Mouse (Mus musculus) mammary gland, adult 2 months (tissue): ENCODE data around the gene Col5a1. TPM values are rescaled to one million over a fixed set of nuclear protein-coding genes. Genes with fewer than 3 reads are reported as not detected.

ENCODE experiments used
- polyA plus RNA-seq: library from polyadenylated mRNA; depleted of rRNA; stranded (reverse); fragments of >200 nt; gene quantifications from 2 replicates; pipeline ENCODE4 v1.2.3, GENCODE M21; 2012; ENCODE audit warnings: low replicate concordance; rRNA removed

Col5a1 gene
- polyA plus RNA-seq: 39.8 and 55.6 TPM in 2 replicates

DNA sequence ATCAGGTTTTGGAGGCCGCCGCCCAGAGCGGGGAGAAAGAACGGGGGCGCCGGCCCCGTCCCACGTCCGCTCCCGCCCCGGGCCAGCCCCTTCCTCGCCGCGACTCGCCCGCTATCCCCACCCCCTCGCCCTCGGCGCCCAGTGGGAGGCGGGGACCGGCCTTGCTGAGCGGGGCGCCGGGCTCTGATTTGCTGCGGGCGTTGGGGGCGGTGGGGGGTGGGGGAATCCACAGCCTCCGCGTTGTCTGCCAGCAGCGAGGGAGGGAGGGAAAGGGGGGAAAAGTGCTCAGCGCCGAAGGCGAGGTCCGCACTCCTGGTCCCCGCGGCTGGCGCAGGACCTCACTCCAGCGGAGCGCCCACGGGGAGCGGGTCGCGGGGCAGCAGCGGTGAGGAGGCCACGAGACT lies at the start of gene Col5a1:
Gene Col5a1 (plus strand): TSS at position 278 of the 404 bp plus-strand sequence.

DNA sequence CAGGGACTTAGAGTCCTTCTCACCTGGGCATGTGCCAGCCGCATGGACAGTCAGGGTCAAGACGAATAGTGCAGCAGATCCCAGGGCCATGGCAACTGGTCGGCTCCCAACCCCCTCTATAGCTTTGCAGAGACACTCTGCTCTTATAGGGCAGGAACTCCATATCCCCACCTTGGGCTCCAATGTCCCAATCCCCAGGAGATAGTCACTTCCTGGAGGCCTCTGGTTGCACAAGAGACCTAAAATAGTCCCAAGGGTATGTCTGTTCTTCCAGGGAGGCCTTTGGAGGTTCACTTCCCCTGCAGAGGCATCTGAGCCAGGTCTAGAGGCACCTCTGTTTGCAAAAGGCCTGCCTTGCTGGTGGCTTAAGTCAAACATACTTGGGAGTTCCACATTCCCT lies 198.5 kb downstream of the Col5a1 start, which contains the start of gene Fcnb:
Gene Fcnb (minus strand): TSS at position 118 of the 400 bp plus-strand sequence.

Other genes starting within 250 kb of the Col5a1 start
- gene Rxra, start 210.0 kb upstream of the Col5a1 start, polyA plus RNA-seq: 113 and 144 TPM in 2 replicates
- 0.14 and 0.20 TPM in 2 replicates for gene Fcnb, start 198.5 kb downstream of the Col5a1 start, polyA plus RNA-seq